Mouse (Mus musculus) ES-E14 (cell line): Measurements from ENCODE around the gene Flt3l.

Experiments
- CHD2 ChIP-seq: IDR thresholded peaks from 2 replicates; pipeline ENCODE4 v1.6.1; 2014; ENCODE audit warnings: mild to moderate bottlenecking, low read depth, low read length, inconsistent platforms
- MAFK ChIP-seq: IDR thresholded peaks from 2 replicates; pipeline ENCODE4 v1.6.1; 2014; ENCODE audit warnings: mild to moderate bottlenecking, low read depth, low read length, inconsistent platforms; ENCODE audit not compliant: insufficient read depth
- ZC3H11A ChIP-seq: IDR thresholded peaks from 2 replicates; pipeline ENCODE4 v1.6.1; 2012; ENCODE audit warnings: low read depth, mild to moderate bottlenecking, inconsistent platforms, low read length, borderline replicate concordance

DNA sequence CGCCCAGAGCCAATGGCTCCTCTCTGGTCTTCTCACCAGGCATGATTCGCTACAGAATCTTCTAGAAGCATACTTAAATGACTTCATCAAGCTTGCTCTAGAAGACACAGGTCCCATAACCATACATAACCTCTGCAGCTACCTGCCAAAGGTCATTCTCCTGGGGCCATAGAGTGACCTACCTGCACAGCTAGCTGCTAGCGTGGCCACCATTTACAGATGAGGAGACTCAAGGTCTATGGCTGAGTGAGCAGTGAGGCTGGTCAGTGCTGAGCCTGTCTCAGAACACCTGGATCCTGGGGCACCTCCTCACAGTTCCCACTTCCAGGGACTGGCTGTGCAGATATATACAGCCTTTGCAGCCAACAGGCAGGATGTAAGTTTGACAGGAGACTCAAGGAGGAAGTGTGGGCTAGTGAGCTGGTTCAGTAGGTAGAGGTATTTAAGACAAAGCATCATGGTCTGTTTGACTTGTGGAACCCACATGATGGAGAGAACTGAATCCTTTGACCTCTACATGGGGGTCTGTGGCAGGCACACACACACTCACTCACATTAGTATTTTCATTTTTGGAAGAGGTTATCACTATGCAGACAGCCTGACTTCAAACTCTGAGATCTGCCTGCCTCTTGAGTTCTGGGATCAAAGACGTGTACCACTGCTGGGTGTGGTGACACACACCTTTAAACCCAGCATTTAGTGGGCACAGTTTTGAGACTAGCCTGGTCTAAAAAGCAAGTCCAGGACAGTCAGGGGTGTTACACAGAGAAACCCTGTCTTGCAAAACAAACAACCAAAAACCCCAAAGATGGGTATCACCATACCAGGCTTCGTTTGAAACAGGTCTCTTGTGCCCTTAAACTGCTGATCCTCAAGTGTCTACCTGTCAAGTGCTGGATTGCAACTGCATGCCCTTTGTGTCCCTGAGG lies 16.2 kb downstream of the Flt3l start:
- TF ChIP-seq CHD2 (no peak), ZC3H11A (no peak), MAFK (no peak)
